Mouse (Mus musculus): ENCODE measurements around the gene Apon. TPM values are rescaled to one million over a fixed set of nuclear protein-coding genes. Genes with fewer than 3 reads are reported as not detected.

Gene Apon
- polyA plus RNA-seq, 1 experiment, result 0.16 TPM

DNA sequence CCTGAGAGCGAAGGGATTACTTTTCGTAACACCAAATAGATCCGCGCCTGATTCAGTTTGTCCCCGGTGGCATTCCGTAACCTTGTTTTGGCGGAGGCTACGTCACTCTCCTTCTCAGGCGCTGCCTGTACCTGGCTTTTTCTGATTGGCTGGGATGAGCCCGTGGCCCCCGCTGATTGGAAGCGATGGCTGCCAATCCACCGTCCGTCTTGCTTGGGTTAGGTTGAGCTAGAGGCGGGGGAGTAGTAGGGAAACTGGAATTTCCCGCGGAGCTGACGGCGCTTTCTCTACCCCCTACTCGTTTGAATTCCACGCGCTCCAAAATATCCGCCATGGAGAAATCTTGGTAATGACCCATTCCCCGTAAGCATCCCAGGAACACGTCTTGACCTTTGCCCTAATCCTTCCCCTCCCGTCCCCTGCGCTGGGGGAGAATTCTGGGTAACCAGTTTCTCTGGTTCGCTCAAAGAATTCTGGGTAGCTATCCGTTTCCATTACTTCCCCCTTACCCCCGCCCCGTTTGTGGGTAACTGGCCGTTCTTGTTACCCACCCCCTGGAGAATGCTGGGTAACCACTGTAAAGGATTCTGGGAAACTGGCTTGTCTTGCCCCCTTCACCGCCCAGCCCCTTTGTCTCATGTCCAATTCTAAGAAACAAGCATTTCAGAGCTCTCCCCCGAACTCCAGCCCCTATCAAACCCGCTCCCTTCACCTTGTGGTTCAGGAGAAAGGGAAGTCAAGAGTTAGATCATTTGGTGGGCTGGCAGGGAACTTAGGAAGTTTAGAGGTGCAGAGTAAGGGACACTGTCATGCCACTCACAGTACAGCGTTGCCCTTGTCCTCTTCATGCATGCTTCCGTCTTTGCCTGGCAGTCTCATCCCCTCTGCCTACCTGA, 49.5 kb downstream of the Apon start, which contains the start of gene Pan2:
Gene Pan2, plus strand, starts transcription at position 210 of the 896 bp plus-strand sequence.
- Histone ChIP-seq H3K79me3 (ENCODE audit: low read depth) (peaks cover 5% of the 10 kb centered on the region), H3K79me2 (ENCODE audit: control insufficient read depth, insufficient read depth) (peaks cover 15% of the 10 kb centered on the region), H3K4me3 (ENCODE audit: insufficient read depth, poor library complexity, severe bottlenecking) (peak within 1 kb of the TSS; percentile 56), H3ac (ENCODE audit: control insufficient read depth, insufficient read length, low read depth) (peak within 1 kb of the TSS; percentile 79), H3K27me3 (ENCODE audit: control insufficient read depth, insufficient read depth, insufficient read length) (no peaks in the 10 kb centered on the region), H3K36me3 (ENCODE audit: control insufficient read depth, insufficient read depth) (no peaks in the 10 kb centered on the region)
- TF ChIP-seq CTCF (IDR thresholded peaks at IDR 0.05; ENCODE audit: control insufficient read depth, insufficient read depth, insufficient read length) (no peak), CEBPB (IDR thresholded peaks at IDR 0.05; ENCODE audit: low read depth) (no peak), MYOG (IDR thresholded peaks at IDR 0.05; ENCODE audit: control insufficient read depth, extremely low read depth, insufficient read length) (no peak)

Other genes starting within 250 kb of the Apon start
- not detected for gene Hsd17b6, start 246.5 kb upstream of the Apon start, polyA plus RNA-seq (2012; fragmentation: generic; extraction: Trizol)
- gene Prim1, start 238.9 kb upstream of the Apon start, polyA plus RNA-seq (2012; fragmentation: generic; extraction: Trizol), result 27.8 TPM
- 936 TPM for gene Naca, start 218.5 kb upstream of the Apon start, polyA plus RNA-seq (2012; fragmentation: generic; extraction: Trizol)
- 133 TPM for gene Ptges3, start 195.1 kb upstream of the Apon start, polyA plus RNA-seq (2012; fragmentation: generic; extraction: Trizol)
- gene Atp5b, start 170.8 kb upstream of the Apon start, polyA plus RNA-seq (2012; fragmentation: generic; extraction: Trizol), result 3,917 TPM
- 8.2 TPM for gene Baz2a, start 162.5 kb upstream of the Apon start, polyA plus RNA-seq (2012; fragmentation: generic; extraction: Trizol)
- 61.4 TPM for gene Rbms2, start 73.8 kb upstream of the Apon start, polyA plus RNA-seq (2012; fragmentation: generic; extraction: Trizol)
- 2.8 TPM for gene Gls2, start 59.6 kb upstream of the Apon start, polyA plus RNA-seq (2012; fragmentation: generic; extraction: Trizol)
- gene Spryd4, start 42.3 kb upstream of the Apon start, polyA plus RNA-seq (2012; fragmentation: generic; extraction: Trizol), result 13.4 TPM
- not detected for gene Mip, start 28.3 kb upstream of the Apon start, polyA plus RNA-seq (2012; fragmentation: generic; extraction: Trizol)
- gene Timeless, start 22.0 kb upstream of the Apon start, polyA plus RNA-seq (2012; fragmentation: generic; extraction: Trizol), result 17.7 TPM
- gene Apof, start 14.6 kb downstream of the Apon start, polyA plus RNA-seq (2012; fragmentation: generic; extraction: Trizol), result not detected
- 3.9 TPM for gene Stat2, start 16.5 kb downstream of the Apon start, polyA plus RNA-seq (2012; fragmentation: generic; extraction: Trizol)
- not detected for gene Il23a, start 44.7 kb downstream of the Apon start, polyA plus RNA-seq (2012; fragmentation: generic; extraction: Trizol)
- 5.0 TPM for gene Pan2, start 49.2 kb downstream of the Apon start, polyA plus RNA-seq (2012; fragmentation: generic; extraction: Trizol)
- 102 TPM for gene Cnpy2, start 68.4 kb downstream of the Apon start, polyA plus RNA-seq (2012; fragmentation: generic; extraction: Trizol)
- 212 TPM for gene Cs, start 83.6 kb downstream of the Apon start, polyA plus RNA-seq (2012; fragmentation: generic; extraction: Trizol)
- gene Coq10a, start 114.9 kb downstream of the Apon start, polyA plus RNA-seq (2012; fragmentation: generic; extraction: Trizol), result 13.7 TPM
- 35.9 TPM for gene Ankrd52, start 123.0 kb downstream of the Apon start, polyA plus RNA-seq (2012; fragmentation: generic; extraction: Trizol)
- not detected for gene Slc39a5, start 147.1 kb downstream of the Apon start, polyA plus RNA-seq (2012; fragmentation: generic; extraction: Trizol)
- gene Nabp2, start 157.4 kb downstream of the Apon start, polyA plus RNA-seq (2012; fragmentation: generic; extraction: Trizol), result 93.0 TPM
- gene Rnf41, start 157.6 kb downstream of the Apon start, polyA plus RNA-seq (2012; fragmentation: generic; extraction: Trizol), result 34.0 TPM
- gene Smarcc2, start 205.2 kb downstream of the Apon start, polyA plus RNA-seq (2012; fragmentation: generic; extraction: Trizol), result 48.4 TPM
- 3,169 TPM for gene Myl6, start 240.0 kb downstream of the Apon start, polyA plus RNA-seq (2012; fragmentation: generic; extraction: Trizol)
- gene Myl6b, start 244.6 kb downstream of the Apon start, polyA plus RNA-seq (2012; fragmentation: generic; extraction: Trizol), result 16.7 TPM

All from C2C12 (cell line).